Mouse (Mus musculus) testis, adult 10 weeks (tissue): ENCODE measurements around the gene Prkcb. TPM values are rescaled to one million over a fixed set of nuclear protein-coding genes. Genes with fewer than 3 reads are reported as not detected.

Experiments
- polyA plus RNA-seq: library from polyadenylated mRNA; stranded (reverse); fragments of 350-450 nt; fragmentation: Illumina TruSeq; extraction: RNeasy Lipid Tissue Mini Kit (QIAGEN cat#74804); gene quantifications from one replicate; pipeline ENCODE4 v1.2.3, GENCODE M21; 2014; ENCODE audit warnings: low read depth, low replicate concordance

The Prkcb gene
- polyA plus RNA-seq, result 7.1 TPM

GRCm38 (mm10) chr7:122288605-122289242 lies at the start of gene Prkcb:
Gene Prkcb, plus strand, starts transcription at chr7:122288751.

GRCm38 (mm10) chr7:122670442-122670872 lies 381.9 kb downstream of the Prkcb start, which contains the start of gene Cacng3:
Gene Cacng3, plus strand, starts transcription at chr7:122670492.

Other genes starting within 250 kb of the Prkcb start
- gene Ubfd1, start 221.6 kb upstream of the Prkcb start, polyA plus RNA-seq, result 17.0 TPM
- 1.8 TPM for gene Ears2, start 221.5 kb upstream of the Prkcb start, polyA plus RNA-seq
- gene Ndufab1, start 186.9 kb upstream of the Prkcb start, polyA plus RNA-seq, result 207 TPM
- 11.9 TPM for gene Palb2, start 155.8 kb upstream of the Prkcb start, polyA plus RNA-seq
- gene Dctn5, start 155.7 kb upstream of the Prkcb start, polyA plus RNA-seq, result 46.5 TPM
- gene Plk1, start 129.3 kb upstream of the Prkcb start, polyA plus RNA-seq, result 9.6 TPM
- not detected for gene Ern2, start 102.5 kb upstream of the Prkcb start, polyA plus RNA-seq
- 14.7 TPM for gene Chp2, start 69.3 kb upstream of the Prkcb start, polyA plus RNA-seq